Mouse (Mus musculus) hindbrain, embryonic 13.5 days (tissue): Measurements from ENCODE around the gene Gm20518. TPM values are rescaled to one million over a fixed set of nuclear protein-coding genes. Genes with fewer than 3 reads are reported as not detected.

Experiments
- ATAC-seq: fragments of 200-750 bp; cut with Nextera tagmentation; 2 replicates; pipeline ENCODE4 v1.8.0; 2017; ENCODE audit warnings: moderate TSS enrichment; ENCODE audit not compliant: low FRiP score
- H3K27ac ChIP-seq: fragments of 300-500 bp; sonication (generic); 2 replicates; pipeline ENCODE4 v1.5.1; 2015; ENCODE audit warnings: inconsistent platforms, mild to moderate bottlenecking, moderate library complexity
- H3K27me3 ChIP-seq: fragments of 300-500 bp; sonication (generic); 2 replicates; pipeline ENCODE4 v1.6.1; 2015; ENCODE audit warnings: mild to moderate bottlenecking, inconsistent platforms
- H3K36me3 ChIP-seq: fragments of 300-500 bp; sonication (generic); 2 replicates; pipeline ENCODE4 v1.6.1; 2015; ENCODE audit warnings: mild to moderate bottlenecking, inconsistent platforms
- H3K4me1 ChIP-seq: fragments of 300-500 bp; sonication (generic); replicated peaks from 2 replicates; pipeline ENCODE4 v1.6.1; 2015; ENCODE audit warnings: inconsistent platforms
- H3K4me2 ChIP-seq: fragments of 300-500 bp; sonication (generic); 2 replicates; pipeline ENCODE4 v1.6.1; 2015; ENCODE audit warnings: inconsistent platforms, mild to moderate bottlenecking, moderate library complexity
- H3K4me3 ChIP-seq: fragments of 300-500 bp; sonication (generic); 2 replicates; pipeline ENCODE4 v1.5.1; 2015; ENCODE audit warnings: mild to moderate bottlenecking, inconsistent platforms
- H3K9ac ChIP-seq: fragments of 300-500 bp; sonication (generic); 2 replicates; pipeline ENCODE4 v1.6.1; 2015; ENCODE audit warnings: mild to moderate bottlenecking, inconsistent platforms
- H3K9me3 ChIP-seq: fragments of 300-500 bp; sonication (generic); 2 replicates; pipeline ENCODE4 v1.6.1; 2016; ENCODE audit warnings: inconsistent platforms
- WGBS: fragments of 180-500 bp; shearing (Covaris S2); methylation state at CpG from one replicate; pipeline ENCODE4 v1.1.7; 2015; 5-methylcytosine and 5-hydroxymethylcytosine counted together
- polyA plus RNA-seq: library from polyadenylated mRNA; unstranded; fragments of >200 nt; fragmentation: Nextera tagmentation; extraction: Ambion mirVana; gene quantifications from 2 replicates; pipeline ENCODE4 v1.2.1, GENCODE M21; 2015

Gm20518 gene
- polyA plus RNA-seq, 1 experiment from 2014 or later: 0.65 TPM

DNA sequence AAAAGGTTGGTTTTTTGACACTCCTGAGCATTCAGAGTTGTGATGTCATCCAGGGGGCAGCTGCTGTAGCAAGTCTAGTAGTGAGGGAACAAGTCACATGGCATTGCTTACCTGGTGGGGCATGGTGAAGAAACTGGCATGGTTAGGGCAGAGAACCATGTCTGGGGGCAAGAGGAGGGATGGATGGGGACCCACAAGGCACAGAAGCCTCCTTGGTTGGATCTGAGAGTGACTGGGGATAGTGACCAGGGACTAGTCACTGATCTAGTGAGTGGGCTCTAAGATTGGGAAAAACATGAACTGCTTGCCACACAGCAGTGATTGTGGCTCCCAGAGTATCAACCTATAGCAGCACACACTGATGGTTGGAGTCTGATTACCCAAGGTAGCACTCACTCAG, 91.9 kb downstream of the Gm20518 start:
- no peak overlapping the region for H3K9ac ChIP-seq
- H3K27ac ChIP-seq: no peak overlapping the region
- ATAC-seq: no peak
- peaks cover 53% of the 10 kb centered on the region for H3K4me1 ChIP-seq
- H3K9me3 ChIP-seq: no peaks in the 10 kb centered on the region
- peaks cover 99% of the 10 kb centered on the region for H3K27me3 ChIP-seq
- no peaks in the 10 kb centered on the region for H3K36me3 ChIP-seq
- no peak overlapping the region for H3K4me3 ChIP-seq
- H3K4me2 ChIP-seq: no peak overlapping the region

DNA sequence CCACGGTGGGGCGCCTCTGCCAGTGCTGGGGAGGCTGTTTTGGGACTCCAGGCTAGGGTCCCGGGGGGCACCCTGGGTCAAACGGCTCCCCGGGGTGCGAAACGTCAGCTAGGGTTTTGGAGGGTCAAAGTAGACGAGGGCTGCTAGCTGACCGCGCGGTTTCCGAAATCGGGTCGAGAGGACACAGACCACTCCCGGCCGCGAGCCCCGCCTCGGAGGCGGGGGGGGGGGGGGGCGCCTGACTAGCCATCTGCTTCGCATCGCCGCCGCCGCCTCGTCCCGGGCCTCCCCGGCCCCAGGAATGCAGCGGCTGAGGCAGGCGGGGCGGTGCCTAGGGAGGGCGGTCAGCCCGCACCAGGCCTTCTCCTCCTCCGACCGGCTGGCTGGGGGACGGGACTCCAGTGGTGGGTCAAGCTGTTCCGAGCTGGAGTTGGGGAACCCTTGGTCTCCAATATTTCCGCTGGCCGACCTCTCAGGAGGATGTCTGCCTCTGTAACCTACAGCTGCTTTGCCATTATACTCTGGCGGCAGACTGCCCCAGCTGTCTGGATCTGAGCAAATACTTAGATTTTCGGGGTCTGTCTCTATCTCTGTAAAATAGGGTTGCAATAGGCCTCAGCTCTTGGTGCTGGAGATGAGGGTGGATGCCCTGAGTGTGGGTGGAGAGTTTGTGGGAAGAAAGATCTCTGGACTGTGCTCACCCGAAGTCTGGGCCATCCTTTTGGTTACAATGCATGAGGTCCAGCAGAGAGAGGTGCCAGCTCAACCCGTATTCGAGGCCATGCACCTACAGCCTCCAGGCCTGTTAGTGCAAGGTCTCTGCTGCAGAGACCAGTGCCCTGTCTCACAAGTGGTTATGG, 92.9 kb downstream of the Gm20518 start:
- H3K27ac ChIP-seq: no peak overlapping the region
- H3K36me3 ChIP-seq: peaks cover 7% of the 10 kb centered on the region
- peaks cover 99% of the 10 kb centered on the region for H3K27me3 ChIP-seq
- peaks cover 42% of the 10 kb centered on the region for H3K4me1 ChIP-seq
- H3K4me2 ChIP-seq: peak overlapping the region; percentile 77
- no peaks in the 10 kb centered on the region for H3K9me3 ChIP-seq
- 2% methylated on average over 32 of the region's 45 CpGs for WGBS
- peak overlapping the region; percentile 50 for H3K4me3 ChIP-seq
- ATAC-seq: no peak
- H3K9ac ChIP-seq: peak overlapping the region; percentile 56

DNA sequence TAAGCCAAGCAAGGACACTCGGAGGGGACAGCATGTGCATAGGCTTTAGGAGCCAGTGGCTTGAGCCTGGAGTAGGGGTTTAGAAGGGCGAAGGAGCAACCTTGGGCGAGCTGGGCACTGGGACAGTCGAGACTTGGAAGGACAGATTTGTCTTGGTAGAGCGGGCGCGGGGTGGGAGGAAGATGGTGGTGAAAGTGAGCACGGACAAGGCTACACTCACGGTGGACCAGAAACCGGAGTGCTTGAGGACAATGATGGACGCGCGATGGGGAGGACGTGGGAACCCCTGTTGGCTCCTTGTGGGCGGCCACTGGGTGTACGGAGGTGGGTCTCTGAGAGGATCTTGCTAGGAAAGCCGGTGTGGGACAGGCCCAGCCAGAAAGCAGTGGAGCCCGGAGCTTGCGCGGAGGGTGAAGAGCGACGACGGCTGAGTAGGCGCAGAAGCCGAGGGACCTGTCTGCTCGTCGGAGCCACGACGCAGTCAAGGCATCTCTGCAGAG, 93.6 kb downstream of the Gm20518 start:
- Histone ChIP-seq H3K27ac (0 out of 2 replicates have a peak overlapping the region, but pooled peaks have one; percentile 48), H3K9me3 (no peaks in the 10 kb centered on the region), H3K4me3 (peak overlapping the region; percentile 50), H3K4me1 (peaks cover 36% of the 10 kb centered on the region), H3K36me3 (peaks cover 14% of the 10 kb centered on the region), H3K27me3 (peaks cover 94% of the 10 kb centered on the region), H3K4me2 (peak overlapping the region; percentile 77), H3K9ac (peak overlapping the region; percentile 72)
- 3% methylated on average over 29 of the region's 29 CpGs for WGBS
- peak; percentile 15; the same call in 1 of the 2 replicates for ATAC-seq

DNA sequence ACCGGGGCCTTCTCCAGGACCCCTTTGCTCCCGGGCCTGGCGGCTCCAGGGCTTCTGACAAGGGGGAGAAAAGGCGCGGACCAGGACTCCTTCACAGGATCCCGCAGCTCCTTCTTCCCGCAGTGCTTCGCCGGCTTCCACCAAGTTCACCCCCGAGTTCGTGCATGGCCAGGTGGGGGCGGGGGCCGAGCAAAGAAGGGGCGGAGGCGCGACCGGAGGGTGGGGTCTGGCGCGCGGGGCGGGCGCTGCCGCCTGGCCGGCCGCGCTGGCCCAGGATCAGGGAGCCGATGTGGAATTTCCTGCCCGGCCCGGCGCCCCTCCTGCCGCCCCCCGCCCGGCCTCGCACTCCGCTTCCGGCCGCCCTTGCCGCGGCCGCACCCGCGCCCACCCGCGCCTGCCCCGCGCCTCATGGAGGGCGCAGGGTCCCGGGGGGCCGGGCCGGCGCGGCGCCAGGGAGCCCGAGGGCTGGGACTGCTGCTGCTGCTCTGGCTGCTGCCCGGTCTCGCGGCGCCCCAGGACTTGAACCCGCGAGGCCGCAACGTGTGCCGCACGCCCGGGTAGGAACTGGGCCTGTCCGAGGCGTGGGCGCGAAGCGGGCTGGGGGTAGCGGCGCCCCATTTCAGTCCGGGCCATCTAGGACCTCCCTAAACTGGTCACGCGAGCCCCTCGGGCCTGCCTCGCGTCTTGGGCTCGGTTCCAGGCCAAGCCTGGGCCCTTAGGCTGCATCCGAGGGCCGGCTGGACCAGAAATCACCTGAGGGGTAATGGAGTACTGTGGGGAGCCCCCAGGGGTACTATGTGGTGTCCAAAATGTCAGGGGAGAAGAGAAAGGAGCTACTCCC, 94.3 kb downstream of the Gm20518 start, which contains the start of gene Scarf2:
Gene Scarf2 (plus strand): TSS at position 312 of the 841 bp plus-strand sequence.
- H3K4me3 ChIP-seq: peak within 1 kb of the TSS; percentile 50
- peak within 1 kb of the TSS; percentile 77 for H3K4me2 ChIP-seq
- 0 out of 2 replicates have a peak within 1 kb of the TSS, but pooled peaks have one; percentile 48 for H3K27ac ChIP-seq
- H3K9me3 ChIP-seq: no peaks in the 10 kb centered on the region
- H3K36me3 ChIP-seq: peaks cover 21% of the 10 kb centered on the region
- 2% methylated on average over 61 of the region's 81 CpGs for WGBS
- ATAC-seq: peak; percentile 38; the same call in 1 of the 2 replicates
- peak within 1 kb of the TSS; percentile 72 for H3K9ac ChIP-seq
- peaks cover 29% of the 10 kb centered on the region for H3K4me1 ChIP-seq
- H3K27me3 ChIP-seq: peaks cover 87% of the 10 kb centered on the region

DNA sequence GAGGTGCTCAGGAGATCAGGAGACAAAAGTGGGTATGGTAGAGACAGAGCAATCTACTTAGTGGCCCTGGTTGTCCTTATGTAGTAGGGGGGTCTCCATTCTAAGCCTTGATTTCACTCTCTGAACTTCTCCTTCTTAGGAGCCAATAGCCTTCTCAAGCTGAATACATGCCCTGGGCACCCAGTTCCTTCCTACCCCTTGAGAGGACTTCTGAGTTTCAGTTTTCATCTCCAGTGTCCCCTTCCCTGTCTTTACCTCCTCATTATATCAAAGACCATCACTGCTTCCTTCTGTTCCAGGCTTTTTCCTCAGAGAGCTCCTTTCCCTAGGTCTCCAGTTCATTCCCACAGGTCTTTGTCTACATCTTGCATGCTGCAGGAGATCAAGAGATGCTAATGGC, 95.0 kb downstream of the Gm20518 start:
- peak overlapping the region; percentile 77 for H3K4me2 ChIP-seq
- H3K27me3 ChIP-seq: peaks cover 80% of the 10 kb centered on the region
- H3K9me3 ChIP-seq: no peaks in the 10 kb centered on the region
- ATAC-seq: no peak
- no peak overlapping the region for H3K27ac ChIP-seq
- peak overlapping the region; percentile 72; the same call in 1 of the 2 replicates for H3K9ac ChIP-seq
- peak overlapping the region; percentile 50 for H3K4me3 ChIP-seq
- H3K36me3 ChIP-seq: peaks cover 28% of the 10 kb centered on the region
- peaks cover 25% of the 10 kb centered on the region for H3K4me1 ChIP-seq

DNA sequence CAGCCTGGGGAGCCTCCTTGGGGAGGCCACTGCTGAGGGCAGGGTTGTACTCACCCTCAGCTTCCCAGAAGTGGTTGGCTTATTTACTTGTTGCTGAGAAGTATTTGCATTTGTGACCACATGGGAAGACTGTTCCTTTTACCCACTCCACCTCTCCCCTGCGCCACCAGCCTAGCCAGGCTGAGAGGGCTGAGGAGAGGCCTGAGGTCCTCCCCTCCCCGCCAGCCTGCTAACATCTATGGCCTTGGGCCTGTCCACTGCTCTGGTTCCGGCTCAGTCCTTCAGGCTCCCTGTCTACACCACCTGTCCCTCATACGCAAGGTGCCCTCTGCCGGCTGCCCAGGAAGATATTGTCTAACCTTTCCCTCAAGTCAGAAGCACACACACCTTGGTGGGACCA, 95.8 kb downstream of the Gm20518 start:
- no peak overlapping the region for H3K4me3 ChIP-seq
- H3K9me3 ChIP-seq: no peaks in the 10 kb centered on the region
- H3K27ac ChIP-seq: no peak overlapping the region
- H3K27me3 ChIP-seq: peaks cover 72% of the 10 kb centered on the region
- H3K9ac ChIP-seq: no peak overlapping the region
- no peak for ATAC-seq
- H3K4me1 ChIP-seq: peaks cover 25% of the 10 kb centered on the region
- peaks cover 36% of the 10 kb centered on the region for H3K36me3 ChIP-seq
- WGBS: 61% methylated on average over 5 of the region's 5 CpGs
- H3K4me2 ChIP-seq: no peak overlapping the region

DNA sequence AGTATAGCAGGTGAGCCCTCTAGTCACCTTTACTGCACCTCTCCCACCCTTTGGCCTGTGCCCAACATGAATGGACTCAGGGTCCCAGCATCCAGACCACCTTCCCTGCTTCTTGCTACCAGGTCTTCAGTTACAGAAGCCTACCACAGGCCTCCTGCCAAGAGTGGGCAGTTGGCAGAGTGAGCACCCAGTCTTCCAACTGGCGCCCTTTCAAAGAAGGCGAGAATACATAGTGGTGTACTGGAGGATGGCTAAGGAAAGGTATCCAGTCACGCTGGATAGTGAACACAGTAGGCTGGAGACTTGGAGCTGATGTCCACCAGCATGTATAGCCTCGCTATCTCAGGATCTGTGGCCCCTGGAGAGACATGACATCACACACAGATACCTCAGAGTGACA, 97.4 kb downstream of the Gm20518 start:
- Histone ChIP-seq H3K9ac (no peak overlapping the region), H3K27ac (no peak overlapping the region), H3K4me1 (peaks cover 25% of the 10 kb centered on the region), H3K4me3 (no peak overlapping the region), H3K36me3 (peaks cover 51% of the 10 kb centered on the region), H3K4me2 (no peak overlapping the region), H3K27me3 (peaks cover 57% of the 10 kb centered on the region), H3K9me3 (no peaks in the 10 kb centered on the region)
- ATAC-seq: no peak
- 91% methylated on average over 4 of the region's 4 CpGs for WGBS

DNA sequence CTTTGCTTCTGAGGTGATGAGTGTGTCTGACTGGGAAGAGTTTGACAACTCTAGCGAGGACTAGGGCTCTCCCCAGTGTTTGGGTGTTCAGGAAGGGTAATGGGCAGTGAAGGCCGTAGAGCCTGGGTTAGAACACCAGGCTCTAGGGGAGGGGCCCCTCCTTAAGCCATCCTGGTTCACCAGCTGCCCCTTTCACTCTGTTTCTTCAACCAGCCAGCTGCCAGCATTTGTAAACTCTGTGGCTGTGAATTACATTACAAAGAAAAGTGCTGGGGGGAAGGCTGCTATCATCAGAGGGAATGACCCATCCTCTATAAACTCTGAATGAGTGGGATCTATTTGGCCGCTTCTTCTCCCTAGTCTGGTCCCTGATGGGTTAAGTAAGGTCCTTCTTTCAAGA, 98.7 kb downstream of the Gm20518 start:
- Histone ChIP-seq H3K4me2 (no peak overlapping the region), H3K4me3 (no peak overlapping the region), H3K27ac (no peak overlapping the region), H3K27me3 (peaks cover 44% of the 10 kb centered on the region), H3K9ac (no peak overlapping the region), H3K36me3 (peaks cover 63% of the 10 kb centered on the region), H3K4me1 (peaks cover 13% of the 10 kb centered on the region), H3K9me3 (no peaks in the 10 kb centered on the region)
- 71% methylated on average over 3 of the region's 3 CpGs for WGBS
- ATAC-seq: no peak

DNA sequence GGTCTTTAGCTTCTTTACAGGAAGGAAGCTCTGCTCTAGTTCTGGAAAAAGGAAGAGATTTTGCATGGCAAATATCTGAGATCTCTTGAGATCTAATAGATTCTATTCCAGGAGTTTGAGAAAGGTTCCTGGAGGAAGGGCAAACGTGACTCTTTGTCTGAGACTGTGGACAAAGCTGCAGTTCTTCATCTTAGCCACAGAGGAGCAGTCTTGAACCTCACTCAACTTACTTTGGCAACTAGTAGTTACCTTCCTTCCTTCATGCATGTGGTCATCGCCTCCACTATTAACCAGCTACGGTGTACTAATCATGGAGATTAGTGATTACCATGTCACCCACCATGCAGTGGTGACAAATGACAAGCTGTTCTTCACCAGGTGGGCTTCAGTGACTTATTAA, 106.1 kb downstream of the Gm20518 start:
- Histone ChIP-seq H3K27me3 (no peaks in the 10 kb centered on the region), H3K4me2 (no peak overlapping the region), H3K9ac (no peak overlapping the region), H3K36me3 (peaks cover 91% of the 10 kb centered on the region), H3K4me1 (no peaks in the 10 kb centered on the region), H3K4me3 (no peak overlapping the region), H3K9me3 (no peaks in the 10 kb centered on the region), H3K27ac (no peak overlapping the region)
- no peak for ATAC-seq
- WGBS: 65% methylated on average over 3 of the region's 3 CpGs

Other genes with a start within 250 kb of the Gm20518 start
- 7.0 and 7.8 TPM in 2 replicates for gene Ccdc74a, start 245.2 kb downstream of the Gm20518 start, polyA plus RNA-seq
- 44.3 and 48.7 TPM in 2 replicates for gene Med15, start 158.8 kb downstream of the Gm20518 start, polyA plus RNA-seq
- gene Klhl22, start 132.1 kb downstream of the Gm20518 start, polyA plus RNA-seq: 70.9 and 77.6 TPM in 2 replicates
- gene Scarf2, start 94.4 kb downstream of the Gm20518 start, polyA plus RNA-seq: 1.6 and 2.0 TPM in 2 replicates
- 2.1 and 2.2 TPM in 2 replicates for gene B830017H08Rik, start 58.5 kb downstream of the Gm20518 start, polyA plus RNA-seq
- 4.5 and 4.8 TPM in 2 replicates for gene Car15, start 53.3 kb downstream of the Gm20518 start, polyA plus RNA-seq
- 0.05 and 0.10 TPM in 2 replicates for gene Tssk1, start 2.6 kb upstream of the Gm20518 start, polyA plus RNA-seq
- 94.0 and 101 TPM in 2 replicates for gene Dgcr2, start 6.9 kb upstream of the Gm20518 start, polyA plus RNA-seq
- gene Tssk2, start 7.0 kb upstream of the Gm20518 start, polyA plus RNA-seq: not detected in 2 replicates
- 47.8 and 53.9 TPM in 2 replicates for gene Ess2, start 19.7 kb upstream of the Gm20518 start, polyA plus RNA-seq
- 0.94 and 1.1 TPM in 2 replicates for gene Gsc2, start 23.4 kb upstream of the Gm20518 start, polyA plus RNA-seq
- 172 and 173 TPM in 2 replicates for gene Slc25a1, start 36.5 kb upstream of the Gm20518 start, polyA plus RNA-seq
- not detected in 2 replicates for gene Vpreb2, start 88.8 kb upstream of the Gm20518 start, polyA plus RNA-seq
- gene Dgcr6, start 161.2 kb upstream of the Gm20518 start, polyA plus RNA-seq: 167 and 179 TPM in 2 replicates
- 4.8 TPM in 2 replicates for gene Prodh, start 198.5 kb upstream of the Gm20518 start, polyA plus RNA-seq
- gene Rtn4r, start 236.0 kb upstream of the Gm20518 start, polyA plus RNA-seq: 14.0 TPM in 2 replicates